Mouse (Mus musculus) c-Kit-negative CD71-positive TER-119-positive erythroid progenitor cells, embryonic 14.5 days (primary cell): ENCODE results near the gene Hdac9.

Experiments used
- DNase-seq: peaks from one replicate; pipeline ENCODE4 v3.0.0-alpha.2; 2013; ENCODE audit warnings: low read depth, low spot score

Gene Hdac9

DNA sequence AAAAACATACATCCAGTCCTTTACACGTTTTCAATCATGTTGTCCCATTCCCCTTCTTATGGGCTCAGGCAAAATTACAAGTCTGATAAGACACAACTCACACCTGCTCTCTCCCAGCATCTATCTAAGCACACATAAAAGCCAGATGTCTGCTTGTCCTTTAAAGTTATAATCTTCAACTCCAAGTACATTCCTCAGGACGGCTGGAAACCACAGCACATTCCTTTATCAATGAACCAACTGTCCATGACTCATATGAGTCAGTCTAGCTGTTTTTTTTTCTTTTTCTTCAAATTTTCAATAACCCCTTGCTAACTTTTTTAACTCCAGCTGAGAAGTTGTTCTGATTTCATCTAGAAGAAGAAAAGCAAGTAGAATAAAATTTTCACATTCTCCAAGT lies 692.4 kb downstream of the Hdac9 start:
- DNase-seq: no peak

- no peak for DNase-seq
These were observed 695.9 kb downstream of the Hdac9 start for GRCm38 (mm10) chr12:34221014-34221413.

DNA sequence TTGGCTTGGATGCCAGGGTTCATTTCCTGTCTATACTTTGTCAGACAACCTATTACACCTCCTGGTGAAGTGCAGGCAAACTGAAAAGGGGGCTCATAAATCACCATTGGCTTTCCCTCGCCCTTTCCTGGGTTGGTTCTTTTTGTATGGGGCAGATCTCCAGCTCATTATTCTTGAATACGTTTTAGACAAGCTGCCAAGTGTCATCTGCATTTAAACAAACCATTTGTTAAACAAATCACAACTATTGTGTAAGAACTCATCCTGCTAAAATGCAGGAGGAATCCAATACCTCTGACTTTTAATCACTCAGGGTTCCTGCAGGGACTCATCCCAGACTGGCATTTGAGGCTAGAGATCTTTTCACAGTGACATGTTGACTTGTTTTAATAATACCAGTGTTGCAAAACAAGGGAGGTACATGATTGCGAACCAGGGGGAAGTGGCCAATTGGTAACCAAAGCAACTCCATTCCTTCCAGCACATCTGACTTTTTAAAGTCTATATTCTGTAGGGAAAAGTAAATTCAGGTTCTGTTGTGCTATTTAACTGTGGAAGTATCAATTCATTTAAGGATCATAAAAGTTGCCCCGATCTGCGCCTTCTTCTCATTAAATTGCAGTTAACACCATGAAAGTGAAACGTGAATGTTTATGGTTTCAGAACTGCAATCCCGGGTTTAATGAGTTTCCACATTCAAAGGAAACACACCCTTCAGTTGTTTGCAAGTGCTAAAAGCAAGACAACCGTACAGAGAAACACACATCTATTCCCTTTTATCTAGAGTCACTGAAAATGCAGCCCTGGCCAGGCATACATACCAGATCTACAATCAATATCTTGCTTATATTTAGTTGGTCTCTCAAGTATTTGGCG lies 696.6 kb downstream of the Hdac9 start:
- no peak for DNase-seq

- no peak for DNase-seq
These were observed 698.3 kb downstream of the Hdac9 start for GRCm38 (mm10) chr12:34218561-34218960.

DNA sequence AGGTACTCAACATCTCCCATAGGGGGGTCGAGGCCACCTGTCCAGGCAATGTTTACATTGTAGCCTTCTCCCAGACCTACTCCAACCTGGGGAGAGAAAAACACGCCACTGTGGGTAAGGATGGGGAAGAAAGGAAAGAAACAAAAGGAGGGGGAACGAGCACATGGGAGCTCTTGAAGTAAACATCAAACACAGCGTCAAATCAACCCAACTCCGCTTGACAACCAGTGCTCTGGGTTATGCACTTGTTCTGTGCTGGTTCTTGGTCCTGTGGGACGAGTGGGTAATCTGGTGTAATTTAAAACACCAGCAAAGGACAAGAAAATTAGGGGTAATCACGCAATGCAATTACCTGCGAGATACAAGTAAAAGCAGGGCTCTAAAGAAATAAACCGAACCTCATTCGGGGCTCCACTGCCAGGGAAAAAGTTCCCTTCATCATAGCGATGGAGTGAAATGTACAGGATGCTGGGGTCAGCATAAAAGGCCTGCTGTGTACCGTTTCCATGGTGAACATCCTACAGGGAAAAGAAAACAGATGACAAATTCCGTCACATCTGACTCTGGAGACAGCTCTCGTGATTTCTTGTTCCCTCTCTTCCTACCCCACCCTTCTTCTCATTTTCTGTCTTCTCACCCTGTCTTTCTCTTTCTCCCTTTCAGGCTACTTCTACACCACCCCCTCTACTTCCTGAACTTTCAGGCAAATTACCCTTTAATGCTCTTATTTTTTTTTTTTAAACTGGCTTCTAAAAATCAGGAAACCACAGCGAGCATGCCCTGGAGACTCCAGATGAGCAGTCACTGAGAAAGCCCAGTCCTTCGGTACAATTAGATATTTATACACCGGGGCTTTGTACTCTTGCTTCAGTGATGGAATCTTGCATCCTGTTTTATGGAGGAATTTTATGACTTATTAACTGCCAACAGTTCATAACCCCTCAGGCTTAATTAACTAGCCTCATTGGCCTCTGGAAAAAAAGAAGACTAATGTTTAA lies 701.6 kb downstream of the Hdac9 start:
- no peak for DNase-seq

DNA sequence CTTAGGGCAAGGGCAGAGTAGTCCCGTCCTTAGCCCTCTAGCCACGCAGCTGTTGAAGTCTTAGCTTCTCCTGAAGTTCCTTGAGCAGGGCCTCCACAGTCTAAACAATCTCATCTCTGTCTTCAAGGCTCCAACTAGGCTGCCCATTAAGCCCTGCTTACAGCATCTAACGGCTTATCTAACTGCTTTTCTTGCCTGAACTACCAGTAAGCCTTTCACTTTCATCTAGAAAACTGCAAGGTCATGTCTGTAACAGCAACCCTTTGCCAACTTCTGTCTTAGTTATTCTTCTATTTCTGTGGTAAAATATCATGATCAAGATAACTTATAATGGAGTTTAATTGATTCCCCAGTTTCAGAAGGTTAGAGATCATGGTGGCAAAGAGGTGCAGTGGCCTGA lies 704.7 kb downstream of the Hdac9 start:
- no peak for DNase-seq

GRCm38 (mm10) chr12:34201471-34201870 lies 715.4 kb downstream of the Hdac9 start:
- DNase-seq: no peak

DNA sequence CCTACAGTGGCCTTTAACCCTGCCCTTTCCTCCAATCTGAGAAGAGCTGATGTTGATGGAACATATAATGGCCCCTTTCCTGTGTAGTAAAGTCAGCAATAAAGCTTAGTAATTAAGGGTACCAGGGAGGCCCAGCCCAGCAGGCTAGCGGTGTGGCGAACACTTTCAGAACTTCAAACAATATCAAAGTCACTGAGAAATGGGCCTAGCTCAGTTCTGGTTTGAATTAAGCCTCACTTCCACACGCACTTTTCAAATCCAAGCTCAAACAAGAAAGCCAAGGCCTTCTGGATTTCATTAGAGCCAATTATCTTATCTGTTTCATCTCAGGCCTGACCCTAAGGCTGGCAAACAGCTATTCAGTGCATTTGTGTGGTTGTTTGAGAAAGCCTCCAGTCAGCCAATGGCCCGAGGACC lies 716.9 kb downstream of the Hdac9 start:
- no peak for DNase-seq

- no peak for DNase-seq
These were observed 721.6 kb downstream of the Hdac9 start for GRCm38 (mm10) chr12:34195155-34195828.

DNA sequence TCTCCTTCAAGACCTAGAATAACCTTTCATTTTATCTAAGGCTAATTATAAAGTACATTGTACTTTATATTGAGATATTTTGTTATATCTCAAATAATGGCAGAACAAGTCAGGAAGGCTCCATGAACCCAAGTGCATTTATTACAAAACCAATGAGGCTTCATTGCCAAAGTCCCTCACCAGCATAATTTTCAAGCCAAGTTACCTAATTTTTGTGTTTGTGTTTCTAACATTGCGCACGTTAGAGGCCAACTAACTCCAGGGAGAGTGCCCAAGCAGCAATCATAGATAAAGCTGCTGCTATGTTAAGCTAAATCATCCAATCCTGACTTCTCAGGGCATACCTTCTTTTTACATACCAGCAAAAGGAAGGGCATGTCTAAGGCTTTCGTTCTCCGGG lies 722.8 kb downstream of the Hdac9 start:
- DNase-seq: no peak

DNA sequence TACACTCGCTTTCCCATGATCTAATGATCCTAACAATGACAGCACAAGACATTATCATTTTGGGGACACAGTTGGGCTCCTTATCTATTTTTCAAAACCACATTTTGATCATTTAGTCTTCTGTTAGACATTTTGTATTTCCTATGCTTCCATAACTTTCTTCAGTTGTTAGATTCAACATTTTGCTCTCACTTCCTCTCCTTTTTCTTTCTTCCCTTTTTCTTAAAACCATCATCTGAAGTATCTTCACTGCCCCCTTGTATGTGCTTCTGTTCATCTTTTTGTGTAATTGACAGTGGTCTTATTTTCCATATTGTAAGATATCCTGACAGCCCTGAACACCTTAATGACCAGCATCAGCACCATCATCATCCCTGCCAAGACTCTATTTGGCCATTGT lies 725.6 kb downstream of the Hdac9 start:
- no peak for DNase-seq

DNA sequence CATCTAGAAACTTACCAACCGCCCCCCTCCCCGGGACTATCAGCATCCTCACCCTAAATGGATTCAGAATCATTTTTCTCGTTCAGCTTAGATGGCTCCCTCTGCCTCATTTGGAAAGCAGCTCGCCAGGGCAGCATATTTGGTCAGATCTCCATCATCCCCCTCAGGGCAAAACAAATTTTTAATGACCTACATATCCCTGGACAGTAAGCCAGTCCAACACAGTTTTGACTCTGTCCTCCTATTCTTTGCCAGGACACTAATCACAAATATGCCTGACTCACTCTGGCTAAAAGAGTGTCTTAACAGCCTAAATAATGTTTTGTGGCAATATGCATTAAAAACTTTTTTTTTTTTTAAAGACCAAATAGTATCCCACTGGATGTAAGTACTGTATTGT lies 738.0 kb downstream of the Hdac9 start:
- no peak for DNase-seq

- no peak for DNase-seq
These were observed 740.1 kb downstream of the Hdac9 start for GRCm38 (mm10) chr12:34176790-34177189.

- DNase-seq: no peak
These were observed 743.9 kb downstream of the Hdac9 start for GRCm38 (mm10) chr12:34173036-34173435.

DNA sequence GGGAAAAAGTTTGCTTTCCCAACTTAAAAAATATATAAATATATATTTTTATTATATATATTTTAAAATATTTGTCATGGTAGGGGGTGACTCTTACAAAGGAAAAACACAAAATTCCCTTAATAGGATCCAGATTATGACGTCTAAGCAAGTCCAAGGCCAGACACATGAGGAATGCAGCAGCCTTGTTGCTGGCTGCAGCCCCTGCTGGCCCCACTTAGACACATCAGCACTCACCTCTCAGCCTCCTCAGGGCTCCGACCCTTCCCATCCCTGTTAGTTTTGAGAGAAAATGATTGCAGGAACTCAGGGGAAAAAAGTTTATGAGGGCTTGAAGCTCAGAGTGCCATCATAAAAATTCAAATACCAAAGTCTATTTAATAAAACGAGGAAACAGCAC lies 746.3 kb downstream of the Hdac9 start:
- DNase-seq: no peak

DNA sequence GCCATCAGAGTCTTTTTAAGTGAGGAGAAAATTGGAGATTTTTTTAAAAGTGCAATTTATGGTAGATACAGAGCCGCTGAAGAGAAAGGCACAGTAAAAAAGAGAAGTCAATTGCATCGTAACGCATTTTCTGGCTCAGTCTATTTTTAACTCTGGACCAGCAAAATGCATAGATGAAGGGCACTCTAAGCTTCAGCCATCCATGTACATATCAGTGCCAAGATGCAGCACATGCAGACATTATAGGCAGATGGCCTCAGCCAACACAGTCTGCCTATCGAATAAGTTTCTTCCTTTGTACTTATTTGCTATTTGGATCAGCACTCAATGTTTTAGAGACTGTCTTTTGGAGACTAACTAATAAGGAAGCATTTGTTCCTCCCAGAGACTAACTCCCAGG lies 751.2 kb downstream of the Hdac9 start:
- no peak for DNase-seq

DNA sequence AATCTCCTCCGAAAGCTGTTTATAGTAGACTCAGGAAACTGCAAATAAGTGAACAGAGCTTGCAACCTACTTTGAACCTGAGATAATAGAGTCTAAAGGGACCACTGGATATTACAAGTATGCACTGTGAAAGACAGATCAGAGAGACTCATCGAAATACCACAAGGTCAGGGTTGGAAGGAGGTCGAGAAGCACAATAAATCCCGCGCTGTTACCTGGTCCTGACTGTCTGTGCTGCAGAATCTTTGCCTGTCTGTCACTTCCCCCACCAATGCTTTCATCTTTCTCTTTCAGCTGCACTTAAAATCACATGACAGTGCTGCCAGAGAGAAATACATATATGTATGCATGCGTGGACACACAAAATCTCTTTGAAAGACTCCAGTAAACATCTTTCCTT lies 760.6 kb downstream of the Hdac9 start:
- DNase-seq: no peak

- no peak for DNase-seq
These were observed 761.2 kb downstream of the Hdac9 start for GRCm38 (mm10) chr12:34155740-34156139.

DNA sequence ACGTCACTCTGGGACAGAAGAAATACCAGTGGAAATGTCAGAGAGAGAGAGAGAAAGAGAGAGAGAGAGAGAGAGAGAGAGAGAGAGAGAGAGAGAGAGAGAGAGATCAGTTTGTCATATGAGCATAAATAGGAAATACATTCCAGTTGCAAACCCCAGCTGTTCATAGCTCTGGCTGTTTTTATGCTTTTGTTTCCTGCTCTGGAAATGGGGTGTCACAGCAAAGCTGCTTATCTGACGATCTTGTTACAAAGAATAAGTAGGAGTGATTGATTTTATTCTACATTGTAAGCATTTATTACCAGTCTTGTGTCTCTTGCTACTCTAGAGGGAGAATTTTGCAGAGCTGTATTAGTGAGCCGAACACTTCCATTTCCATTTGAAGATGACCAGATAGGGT lies 762.1 kb downstream of the Hdac9 start:
- DNase-seq: no peak

GRCm38 (mm10) chr12:34151336-34151735 lies 765.6 kb downstream of the Hdac9 start:
- no peak for DNase-seq

DNA sequence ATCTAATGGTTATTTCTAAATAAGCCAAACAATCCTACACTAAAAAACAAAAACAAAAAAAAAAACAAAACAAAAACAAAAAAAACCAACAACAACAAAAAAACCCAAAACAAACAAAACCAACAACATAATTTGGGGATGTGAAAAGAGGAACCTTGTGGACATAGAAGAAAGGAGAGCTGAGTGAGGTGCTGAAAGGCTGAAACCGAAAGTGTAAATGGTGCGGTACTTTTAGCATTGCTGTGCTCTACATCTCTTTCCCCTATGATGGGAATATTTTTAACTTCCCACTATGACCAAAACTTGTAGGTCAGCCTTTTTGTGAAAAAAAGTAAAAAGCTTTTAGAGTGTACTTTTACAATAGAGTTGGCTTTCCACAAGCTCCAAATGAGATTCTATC lies 774.2 kb downstream of the Hdac9 start:
- DNase-seq: no peak

DNA sequence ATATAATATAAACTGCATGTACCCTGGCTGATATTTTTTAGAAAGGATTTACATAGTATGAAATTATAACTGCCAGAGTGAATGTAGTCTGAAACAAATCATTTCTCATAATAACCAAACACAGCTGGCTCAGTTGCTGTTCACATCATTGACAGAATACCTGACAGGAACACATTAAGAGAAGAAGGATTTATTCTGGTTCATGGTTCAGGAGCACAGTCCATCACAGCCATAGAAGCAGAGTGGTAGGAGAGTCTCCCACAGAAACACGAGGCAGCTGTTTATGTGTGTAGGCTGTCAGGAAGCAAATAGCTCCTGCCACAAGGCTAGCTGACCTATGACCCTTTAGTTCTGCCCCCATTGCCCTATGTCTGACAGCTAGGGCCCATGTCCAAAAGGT lies 803.6 kb downstream of the Hdac9 start:
- no peak for DNase-seq
